Mouse (Mus musculus) C2C12 (cell line): ENCODE measurements at regions not wholly inside any gene's neighbourhood (a gene's known extent, or its start where the extent isn't known, plus 50 kb on each side); places are given as distances from the start of the nearest gene placed in this dataset.

Source experiments
- CEBPB ChIP-seq: IDR thresholded peaks from one replicate; pipeline ENCODE4 v1.6.1; 2011; ENCODE audit warnings: low read depth, mild to moderate bottlenecking, control low read depth, moderate library complexity
- CTCF ChIP-seq: IDR thresholded peaks from one replicate; pipeline ENCODE4 v1.5.1; 2011; ENCODE audit not compliant: control insufficient read depth, insufficient read depth, insufficient read length
- FOSL1 ChIP-seq: IDR thresholded peaks from one replicate; pipeline ENCODE4 v1.8.0; 2011; ENCODE audit warnings: mild to moderate bottlenecking, low read length; ENCODE audit not compliant: poor library complexity, insufficient read depth, severe bottlenecking
- MAX ChIP-seq: IDR thresholded peaks from one replicate; pipeline ENCODE4 v1.6.1; 2011; ENCODE audit warnings: mild to moderate bottlenecking, control low read depth
- MYOD1 ChIP-seq: IDR thresholded peaks from one replicate; pipeline ENCODE4 v1.6.1; 2011; ENCODE audit warnings: low read depth; ENCODE audit not compliant: control insufficient read depth, insufficient read length
- USF1 ChIP-seq: IDR thresholded peaks from one replicate; pipeline ENCODE4 v1.6.1; 2011; ENCODE audit warnings: low read depth, mild to moderate bottlenecking, control low read depth, moderate library complexity

- TF ChIP-seq USF1 (no peak), CTCF (no peak), MAX (no peak), CEBPB (no peak), MYOD1 (peak; percentile 5), FOSL1 (peak; percentile 19)
Measured at GRCm38 (mm10) chr1:163563791-163564190, 160.3 kb upstream of the Gorab start.
